Mouse (Mus musculus) kidney, adult 11 months (tissue): Measurements from ENCODE around the gene Olfr1431.
"Not testable (repeated sequence)": the region's sequence is repeated elsewhere in the genome, so short reads cannot be mapped to it uniquely, and the experiment has no call there.

Experiments
- DNase-seq: peaks from one replicate; pipeline ENCODE4 v3.0.0; 2022

The Olfr1431 gene

GRCm38 (mm10) chr19:12200334-12200733, at the start of gene Olfr1431:
Gene Olfr1431, plus strand, starts transcription at chr19:12200634.
- DNase-seq = no peak

GRCm38 (mm10) chr19:12170062-12170599, 30.3 kb upstream of the Olfr1431 start, which contains the start of gene Olfr1555-ps1:
Gene Olfr1555-ps1, minus strand, starts transcription at chr19:12170112.
- DNase-seq = not testable (repeated sequence)

- DNase-seq = not testable (repeated sequence)
Measured at GRCm38 (mm10) chr19:12175431-12175830, 25.0 kb upstream of the Olfr1431 start.

- not testable (repeated sequence) for DNase-seq
Measured at GRCm38 (mm10) chr19:12199076-12199475, 1.4 kb upstream of the Olfr1431 start.

GRCm38 (mm10) chr19:12232496-12232895, 32.1 kb downstream of the Olfr1431 start, which contains the start of gene Olfr1432:
Gene Olfr1432, minus strand, starts transcription at chr19:12232596.
- not testable (repeated sequence) for DNase-seq

GRCm38 (mm10) chr19:12241559-12241958, 41.1 kb downstream of the Olfr1431 start, which contains the start of gene Olfr262:
Gene Olfr262, minus strand, starts transcription at chr19:12241659.
- no peak for DNase-seq

- DNase-seq = no peak
Measured at GRCm38 (mm10) chr19:12260732-12261131, 60.3 kb downstream of the Olfr1431 start, which contains the start of gene Olfr235. Gene Olfr235, plus strand, starts transcription at chr19:12261032.
